Mouse (Mus musculus): Measurements from ENCODE around the gene Rrbp1. TPM values are rescaled to one million over a fixed set of nuclear protein-coding genes. Genes with fewer than 3 reads are reported as not detected.

Rrbp1 gene
- total and polyA plus RNA-seq, 3 experiments = 56.7 to 128 (median 127) TPM

DNA sequence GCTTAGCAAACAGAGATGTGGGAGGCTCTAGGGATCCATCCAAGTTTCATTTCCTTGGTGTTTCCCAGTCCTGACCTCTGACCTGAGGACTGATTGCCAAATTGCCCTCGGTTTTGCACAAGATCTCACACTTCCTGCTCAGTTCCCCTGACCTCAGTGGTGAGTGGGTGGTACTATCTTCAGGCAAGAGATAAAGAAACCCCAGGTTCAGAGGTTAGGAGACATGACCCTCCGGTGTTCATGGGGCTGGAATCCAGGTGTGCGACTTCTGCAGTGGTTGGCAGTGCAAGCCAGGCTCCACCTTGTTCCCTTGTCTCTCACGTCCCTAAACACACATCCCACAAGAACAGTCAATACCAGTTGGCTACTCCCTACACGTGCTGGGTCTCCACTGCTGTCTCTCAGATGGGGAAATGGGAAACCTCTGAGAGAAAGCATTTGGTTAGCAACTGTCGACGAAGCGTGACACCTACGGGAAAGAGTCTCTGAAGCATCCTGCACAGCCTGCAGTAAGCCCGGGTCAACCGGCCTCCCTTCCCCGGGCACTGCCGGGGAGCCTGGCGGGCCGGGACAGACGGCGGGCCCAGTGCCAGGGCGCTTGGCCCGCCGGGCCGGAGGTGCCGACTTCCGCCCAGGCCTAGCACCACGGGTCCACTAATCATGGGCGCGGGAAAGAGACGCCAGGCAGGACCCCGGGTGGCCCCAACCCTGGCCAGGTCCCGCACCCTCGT, 1.3 kb downstream of the Rrbp1 start:
- H3K4me1 ChIP-seq (ENCODE audit: control insufficient read depth in 1 of 2, insufficient read depth in 2 of 2, low read length in 2 of 2) = peaks cover 3 to 9% of the 10 kb centered on the region in 2 experiments; a peak in 3 of 4 replicates
- H3K36me3 ChIP-seq (ENCODE audit: control insufficient read depth in 1 of 2, insufficient read depth in 2 of 2, low read length in 2 of 2) = peaks cover 0 to 8% of the 10 kb centered on the region in 2 experiments; a peak in 3 of 4 replicates
- H3K27me3 ChIP-seq (ENCODE audit: control insufficient read depth in 1 of 2, insufficient read depth in 2 of 2, low read length in 2 of 2) = no peaks in the 10 kb centered on the region; a peak in 1 of 4 replicates
- no peaks in the 10 kb centered on the region for H3K9me3 ChIP-seq (replicated peaks; ENCODE audit: insufficient read depth, low read length)
- peak overlapping the region; percentile 89 to 95 for H3K4me3 ChIP-seq (ENCODE audit: control insufficient read depth in 1 of 2, insufficient read depth in 1 of 2, low read depth in 2 of 2, low read length in 2 of 2)
- H3K27ac ChIP-seq (ENCODE audit: control insufficient read depth, low read depth, low read length) = peak overlapping the region; percentile 63
- peak; percentile 74 for DNase-seq (ENCODE audit: low read depth, low spot score)
- peaks cover 52% of the 10 kb centered on the region for H3K79me2 ChIP-seq (ENCODE audit: control insufficient read depth, insufficient read depth, low read length, poor library complexity)
- H3K9ac ChIP-seq (ENCODE audit: control insufficient read depth, low read depth, low read length, poor library complexity, severe bottlenecking) = peak overlapping the region; percentile 97
- TF ChIP-seq SIN3A (IDR thresholded peaks at IDR 0.05; ENCODE audit: low read length) = peak; percentile 76
- no peak for TF ChIP-seq SMC3 (IDR thresholded peaks at IDR 0.05; ENCODE audit: low read depth, low read length)
- 0 out of 2 replicates have a peak, but pooled peaks have one; percentile 43 for TF ChIP-seq RCOR1 (IDR thresholded peaks at IDR 0.05; ENCODE audit: low read depth, low read length)
- no peak for TF ChIP-seq UBTF (IDR thresholded peaks at IDR 0.05; ENCODE audit: borderline replicate concordance, insufficient read depth, low read depth, low read length)
- TF ChIP-seq ELF1 (IDR thresholded peaks at IDR 0.05; ENCODE audit: low read depth, low read length) = no peak
- no peak for TF ChIP-seq RAD21 (IDR thresholded peaks at IDR 0.05; ENCODE audit: low read depth, low read length)
- 0 out of 2 replicates have a peak, but pooled peaks have one; percentile 12 for TF ChIP-seq MAZ (IDR thresholded peaks at IDR 0.05; ENCODE audit: low read depth, low read length)
- TF ChIP-seq GABPA (IDR thresholded peaks at IDR 0.05; ENCODE audit: low read depth, low read length) = no peak
- TF ChIP-seq ZNF384 (IDR thresholded peaks at IDR 0.05; ENCODE audit: low read depth, low read length) = no peak
- TF ChIP-seq BHLHE40 (IDR thresholded peaks at IDR 0.05; ENCODE audit: borderline replicate concordance, low read depth, low read length) = peak; percentile 87; the same call in 1 of the 2 replicates
- no peak for TF ChIP-seq TAL1 (IDR thresholded peaks at IDR 0.05; ENCODE audit: low read length)
- no peak for TF ChIP-seq ZC3H11A (IDR thresholded peaks at IDR 0.05; ENCODE audit: low read depth, low read length)
- TF ChIP-seq NELFE (IDR thresholded peaks at IDR 0.05; ENCODE audit: low read depth, low read length) = peak; percentile 23; the same call in 1 of the 2 replicates
- TF ChIP-seq CHD1 (IDR thresholded peaks at IDR 0.05; ENCODE audit: low read depth, low read length) = no peak
- no peak for TF ChIP-seq ZMIZ1 (IDR thresholded peaks at IDR 0.05; ENCODE audit: low read depth, low read length)
- TF ChIP-seq MAFK (IDR thresholded peaks at IDR 0.05; ENCODE audit: borderline replicate concordance, low read depth, low read length) = no peak
- no peak for TF ChIP-seq MYB (IDR thresholded peaks at IDR 0.05; ENCODE audit: low read depth, low read length)
- TF ChIP-seq CTCF (IDR thresholded peaks at IDR 0.05 in 2 of 3, conservative IDR thresholded peaks at IDR 0.05 in 1 of 3; ENCODE audit: control insufficient read depth in 1 of 3, insufficient read depth in 1 of 3, low read depth in 2 of 3, low read length in 3 of 3, poor library complexity in 1 of 3, severe bottlenecking in 1 of 3) = no peak
- no peak for TF ChIP-seq POLR2AphosphoS2 (IDR thresholded peaks at IDR 0.05; ENCODE audit: low read length)
- peak; percentile 49; the same call in 1 of the 2 replicates for TF ChIP-seq ETS1 (IDR thresholded peaks at IDR 0.05; ENCODE audit: low read depth, low read length)
- peak; percentile 79 for TF ChIP-seq MYC (IDR thresholded peaks at IDR 0.05; ENCODE audit: low read depth, low read length)
- TF ChIP-seq MEF2A (IDR thresholded peaks at IDR 0.05; ENCODE audit: extremely low read depth, insufficient replicate concordance, low read depth, low read length, poor library complexity, severe bottlenecking) = no peak
- no peak for TF ChIP-seq ZKSCAN1 (IDR thresholded peaks at IDR 0.05; ENCODE audit: low read depth, low read length)
- no peak for TF ChIP-seq USF2 (IDR thresholded peaks at IDR 0.05; ENCODE audit: borderline replicate concordance in 1 of 2, insufficient read depth in 1 of 2, low read depth in 1 of 2, low read length in 2 of 2)
- TF ChIP-seq CHD2 (IDR thresholded peaks at IDR 0.05; ENCODE audit: low read length) = no peak
- 0 out of 2 replicates have a peak, but pooled peaks have one; percentile 44 for TF ChIP-seq GATA1 (IDR thresholded peaks at IDR 0.05; ENCODE audit: low read depth, low read length)
- TF ChIP-seq HCFC1 (IDR thresholded peaks at IDR 0.05; ENCODE audit: low read depth, low read length) = no peak
- no peak for TF ChIP-seq E2F4 (IDR thresholded peaks at IDR 0.05; ENCODE audit: borderline replicate concordance, low read depth, low read length)
- no peak for TF ChIP-seq USF1 (IDR thresholded peaks at IDR 0.05; ENCODE audit: low read depth, low read length)
- TF ChIP-seq POLR2AphosphoS5 (IDR thresholded peaks at IDR 0.05; ENCODE audit: borderline replicate concordance, low read depth, low read length) = no peak
- peak; percentile 70 for TF ChIP-seq MAX (IDR thresholded peaks at IDR 0.05; ENCODE audit: low read length)
- TF ChIP-seq TBP (IDR thresholded peaks at IDR 0.05; ENCODE audit: low read depth, low read length) = no peak
- TF ChIP-seq EP300 (IDR thresholded peaks at IDR 0.05; ENCODE audit: low read depth in 1 of 2, low read length in 2 of 2) = peak in 1 of 2 experiments; percentile 32; a peak in 2 of 4 replicates
- TF ChIP-seq TCF12 (IDR thresholded peaks at IDR 0.05; ENCODE audit: low read depth, low read length) = no peak
- TF ChIP-seq KAT2A (conservative IDR thresholded peaks at IDR 0.05; ENCODE audit: low read depth, low read length) = no peak
